Mouse (Mus musculus) natural killer cell, adult 2 months (primary cell): Measurements from ENCODE around the gene Marveld3.

Experiments
- DNase-seq, 2 experiments: peaks; one replicate each; pipeline ENCODE4 v3.0.0; 2022; ENCODE audit warnings: low spot score in 2 of 2

Marveld3 gene

GRCm38 (mm10) chr8:109961693-109962367 is at the start of gene Marveld3:
TSS of gene Marveld3 (minus strand) at chr8:109962203.
- peak in 1 of 2 experiments; percentile 53 for DNase-seq

- DNase-seq = peak in 1 of 2 experiments; percentile 5
Observed at GRCm38 (mm10) chr8:110010868-110011267, 48.9 kb upstream of the Marveld3 start.

GRCm38 (mm10) chr8:110008995-110009446 is 47.0 kb upstream of the Marveld3 start:
- no peak for DNase-seq

GRCm38 (mm10) chr8:110008228-110008994 is 46.4 kb upstream of the Marveld3 start:
- no peak for DNase-seq

GRCm38 (mm10) chr8:110006312-110007023 is 44.5 kb upstream of the Marveld3 start:
- no peak for DNase-seq

- no peak for DNase-seq
Observed at GRCm38 (mm10) chr8:110004300-110004699, 42.3 kb upstream of the Marveld3 start.

- DNase-seq = no peak
Observed at GRCm38 (mm10) chr8:110002953-110003352, 41.0 kb upstream of the Marveld3 start.

- no peak for DNase-seq
Observed at GRCm38 (mm10) chr8:109999974-110000373, 38.0 kb upstream of the Marveld3 start.

GRCm38 (mm10) chr8:109998066-109998465 is 36.1 kb upstream of the Marveld3 start:
- no peak for DNase-seq

GRCm38 (mm10) chr8:109997381-109997780 is 35.4 kb upstream of the Marveld3 start:
- DNase-seq = no peak

GRCm38 (mm10) chr8:109992951-109993350 is 30.9 kb upstream of the Marveld3 start:
- no peak for DNase-seq

- DNase-seq = no peak
Observed at GRCm38 (mm10) chr8:109992166-109992565, 30.2 kb upstream of the Marveld3 start.

- no peak for DNase-seq
Observed at GRCm38 (mm10) chr8:109990224-109990623, 28.2 kb upstream of the Marveld3 start, which contains the start of gene Tat. TSS of gene Tat (plus strand) at chr8:109990437.

- DNase-seq = no peak
Observed at GRCm38 (mm10) chr8:109989151-109989550, 27.1 kb upstream of the Marveld3 start.

GRCm38 (mm10) chr8:109987776-109988175 is 25.8 kb upstream of the Marveld3 start:
- DNase-seq = no peak

- DNase-seq = no peak
Observed at GRCm38 (mm10) chr8:109986384-109986783, 24.4 kb upstream of the Marveld3 start.

- DNase-seq = no peak
Observed at GRCm38 (mm10) chr8:109983944-109984343, 21.9 kb upstream of the Marveld3 start.

- no peak for DNase-seq
Observed at GRCm38 (mm10) chr8:109982386-109983105, 20.5 kb upstream of the Marveld3 start.

- no peak for DNase-seq
Observed at GRCm38 (mm10) chr8:109979339-109979738, 17.3 kb upstream of the Marveld3 start.

- no peak for DNase-seq
Observed at GRCm38 (mm10) chr8:109972901-109973300, 10.9 kb upstream of the Marveld3 start.

GRCm38 (mm10) chr8:109970323-109970722 is 8.3 kb upstream of the Marveld3 start:
- DNase-seq = no peak

- DNase-seq = no peak
Observed at GRCm38 (mm10) chr8:109968837-109969236, 6.8 kb upstream of the Marveld3 start.
